Mouse (Mus musculus): ENCODE measurements at regions not wholly inside any gene's neighbourhood (a gene's known extent, or its start where the extent isn't known, plus 50 kb on each side); places are given as distances from the start of the nearest gene placed in this dataset.

DNA sequence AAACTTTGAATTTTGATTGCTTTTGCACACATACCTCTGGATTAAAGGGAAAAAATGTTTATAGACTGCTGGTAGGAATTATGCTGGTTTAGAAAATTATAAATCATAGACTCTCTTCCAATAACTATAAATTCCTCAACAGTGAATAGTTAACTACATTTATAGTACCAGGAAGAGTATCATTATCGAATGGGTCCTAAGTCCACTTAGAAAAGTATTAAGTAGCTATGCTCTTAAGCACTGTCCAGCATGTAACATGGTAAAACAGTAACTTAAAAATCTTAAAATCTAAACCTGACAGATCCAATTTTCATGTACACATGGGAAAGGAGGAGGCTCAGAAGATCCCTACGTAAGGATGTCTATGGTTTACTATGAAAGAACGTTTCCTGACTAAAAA is 609.2 kb upstream of the Rag2 start:
- no peak overlapping the region for H3K9ac ChIP-seq (ENCODE audit: low read depth, low read length)
- 57% methylated on average over 3 of the region's 3 CpGs for WGBS
- no peaks in the 10 kb centered on the region for H3K36me3 ChIP-seq (ENCODE audit: control insufficient read depth, insufficient read depth)
- H3K27me3 ChIP-seq (replicated peaks; ENCODE audit: control insufficient read depth, insufficient read depth, low read length), result no peaks in the 10 kb centered on the region
- H3K9me3 ChIP-seq (ENCODE audit: control insufficient read depth), result no peaks in the 10 kb centered on the region
- no peak overlapping the region for H3K27ac ChIP-seq (ENCODE audit: low read depth, low read length)
- H3K4me1 ChIP-seq (replicated peaks; ENCODE audit: control insufficient read depth, insufficient read depth, low read length), result no peaks in the 10 kb centered on the region
- H3K4me2 ChIP-seq (replicated peaks; ENCODE audit: low read depth), result no peak overlapping the region
- TF ChIP-seq CTCF (IDR thresholded peaks at IDR 0.05; ENCODE audit: low read depth), result no peak
- ATAC-seq, result peak; percentile 25; the same call in 1 of the 2 replicates
- no peak overlapping the region for H3K4me3 ChIP-seq (ENCODE audit: low read depth, low read length)

DNA sequence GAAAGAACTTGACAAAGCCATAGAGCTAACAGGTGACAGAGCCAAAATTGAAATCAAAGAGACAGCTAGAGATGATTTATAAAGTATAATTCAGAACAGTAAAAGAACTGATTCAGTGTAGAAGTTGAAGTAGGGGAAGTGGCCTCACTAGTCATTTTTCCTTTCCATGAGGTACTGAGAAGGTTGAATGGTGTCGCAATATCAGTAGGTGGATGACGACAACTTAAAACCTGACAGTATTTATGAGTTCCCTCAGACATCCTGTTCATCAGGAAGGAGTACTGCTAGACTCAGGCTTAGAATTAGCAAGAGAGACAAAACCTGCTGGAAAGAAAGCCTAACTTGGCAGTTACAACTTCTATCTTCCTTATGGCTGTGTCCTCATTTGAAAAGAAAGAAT is 605.1 kb upstream of the Rag2 start:
- Histone ChIP-seq H3K4me1 (replicated peaks; ENCODE audit: control insufficient read depth, insufficient read depth, low read length) (no peaks in the 10 kb centered on the region), H3K9me3 (ENCODE audit: control insufficient read depth) (no peaks in the 10 kb centered on the region), H3K36me3 (ENCODE audit: control insufficient read depth, insufficient read depth) (no peaks in the 10 kb centered on the region), H3K4me3 (ENCODE audit: low read depth, low read length) (no peak overlapping the region), H3K27ac (ENCODE audit: low read depth, low read length) (no peak overlapping the region), H3K9ac (ENCODE audit: low read depth, low read length) (no peak overlapping the region), H3K27me3 (replicated peaks; ENCODE audit: control insufficient read depth, insufficient read depth, low read length) (no peaks in the 10 kb centered on the region), H3K4me2 (replicated peaks; ENCODE audit: low read depth) (no peak overlapping the region)
- WGBS, result 54% methylated on average over 2 of the region's 2 CpGs
- no peak for ATAC-seq
- no peak for TF ChIP-seq CTCF (IDR thresholded peaks at IDR 0.05; ENCODE audit: low read depth)

DNA sequence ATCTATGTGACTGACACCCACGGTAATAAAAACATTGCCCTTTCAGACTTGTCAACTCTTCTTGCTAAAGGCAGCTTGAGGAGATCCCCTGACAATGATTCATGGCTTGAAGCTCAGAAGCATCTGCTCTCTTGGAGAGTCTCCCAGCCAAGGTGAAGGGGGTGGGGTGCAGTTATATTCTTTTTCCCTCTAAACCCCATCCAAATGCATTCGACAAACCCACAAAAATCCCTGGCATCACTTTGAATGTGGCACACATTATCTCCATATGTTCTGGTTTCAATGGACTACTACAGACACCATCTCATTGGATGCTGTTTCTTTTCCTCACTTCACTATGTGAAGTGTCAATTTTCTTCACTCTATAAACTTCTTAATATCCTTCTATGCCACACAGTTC is 603.0 kb upstream of the Rag2 start:
- Histone ChIP-seq H3K36me3 (ENCODE audit: control insufficient read depth, insufficient read depth) (no peaks in the 10 kb centered on the region), H3K27ac (ENCODE audit: low read depth, low read length) (no peak overlapping the region), H3K4me3 (ENCODE audit: low read depth, low read length) (no peak overlapping the region), H3K9ac (ENCODE audit: low read depth, low read length) (no peak overlapping the region), H3K9me3 (ENCODE audit: control insufficient read depth) (no peaks in the 10 kb centered on the region), H3K4me1 (replicated peaks; ENCODE audit: control insufficient read depth, insufficient read depth, low read length) (no peaks in the 10 kb centered on the region), H3K27me3 (replicated peaks; ENCODE audit: control insufficient read depth, insufficient read depth, low read length) (no peaks in the 10 kb centered on the region), H3K4me2 (replicated peaks; ENCODE audit: low read depth) (no peak overlapping the region)
- 72% methylated on average over 2 of the region's 2 CpGs for WGBS
- no peak for ATAC-seq
- TF ChIP-seq CTCF (IDR thresholded peaks at IDR 0.05; ENCODE audit: low read depth), result no peak

DNA sequence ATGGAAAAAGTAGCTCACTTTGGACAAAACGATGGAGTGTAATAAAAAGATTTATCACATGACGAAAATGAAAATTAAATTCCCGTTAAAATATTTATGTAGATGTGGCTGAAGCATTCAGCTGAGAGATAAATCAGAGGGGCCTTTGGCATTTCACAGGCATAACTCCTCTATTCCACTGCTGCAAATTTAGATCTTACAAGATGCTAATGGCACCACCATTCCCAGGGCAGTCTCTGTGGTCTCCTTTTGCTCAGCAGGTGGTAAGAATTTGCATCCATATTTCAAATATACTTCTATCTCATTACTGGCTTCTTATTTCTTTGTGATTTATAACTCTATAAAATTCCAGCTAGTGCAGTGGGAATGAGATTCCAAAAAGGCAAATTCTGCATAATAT is 581.5 kb upstream of the Rag2 start:
- H3K27ac ChIP-seq (ENCODE audit: low read depth, low read length), result no peak overlapping the region
- no peak overlapping the region for H3K4me2 ChIP-seq (replicated peaks; ENCODE audit: low read depth)
- no peak overlapping the region for H3K4me3 ChIP-seq (ENCODE audit: low read depth, low read length)
- no peaks in the 10 kb centered on the region for H3K4me1 ChIP-seq (replicated peaks; ENCODE audit: control insufficient read depth, insufficient read depth, low read length)
- no peaks in the 10 kb centered on the region for H3K9me3 ChIP-seq (ENCODE audit: control insufficient read depth)
- no peaks in the 10 kb centered on the region for H3K36me3 ChIP-seq (ENCODE audit: control insufficient read depth, insufficient read depth)
- no peak for TF ChIP-seq CTCF (IDR thresholded peaks at IDR 0.05; ENCODE audit: low read depth)
- no peak overlapping the region for H3K9ac ChIP-seq (ENCODE audit: low read depth, low read length)
- ATAC-seq, result no peak
- H3K27me3 ChIP-seq (replicated peaks; ENCODE audit: control insufficient read depth, insufficient read depth, low read length), result no peaks in the 10 kb centered on the region
- 62% methylated on average over 3 of the region's 3 CpGs for WGBS

DNA sequence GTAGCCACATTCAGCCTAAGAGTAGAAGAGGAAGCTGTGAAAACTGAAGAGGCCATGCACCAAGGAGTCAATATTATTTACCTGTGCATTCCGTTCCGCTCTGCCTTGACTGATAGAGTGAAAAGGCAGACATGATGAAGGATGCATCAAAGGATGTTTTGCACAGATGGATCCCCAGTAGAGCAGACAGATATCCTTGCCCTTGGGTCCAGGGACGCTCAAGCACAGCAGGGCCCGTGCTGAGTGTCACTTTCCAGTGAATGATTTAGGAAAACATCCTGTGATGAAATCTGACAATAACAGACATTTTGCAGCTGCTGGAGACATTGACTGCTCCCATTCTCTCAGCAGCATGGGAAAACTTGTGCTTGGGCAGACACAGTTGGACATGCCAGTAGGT is 561.6 kb upstream of the Rag2 start:
- 78% methylated on average over 4 of the region's 4 CpGs for WGBS
- H3K9ac ChIP-seq (ENCODE audit: low read depth, low read length), result no peak overlapping the region
- H3K36me3 ChIP-seq (ENCODE audit: control insufficient read depth, insufficient read depth), result no peaks in the 10 kb centered on the region
- no peaks in the 10 kb centered on the region for H3K9me3 ChIP-seq (ENCODE audit: control insufficient read depth)
- no peak overlapping the region for H3K27ac ChIP-seq (ENCODE audit: low read depth, low read length)
- no peaks in the 10 kb centered on the region for H3K4me1 ChIP-seq (replicated peaks; ENCODE audit: control insufficient read depth, insufficient read depth, low read length)
- H3K4me3 ChIP-seq (ENCODE audit: low read depth, low read length), result no peak overlapping the region
- H3K27me3 ChIP-seq (replicated peaks; ENCODE audit: control insufficient read depth, insufficient read depth, low read length), result no peaks in the 10 kb centered on the region
- no peak for TF ChIP-seq CTCF (IDR thresholded peaks at IDR 0.05; ENCODE audit: low read depth)
- no peak for ATAC-seq
- no peak overlapping the region for H3K4me2 ChIP-seq (replicated peaks; ENCODE audit: low read depth)

DNA sequence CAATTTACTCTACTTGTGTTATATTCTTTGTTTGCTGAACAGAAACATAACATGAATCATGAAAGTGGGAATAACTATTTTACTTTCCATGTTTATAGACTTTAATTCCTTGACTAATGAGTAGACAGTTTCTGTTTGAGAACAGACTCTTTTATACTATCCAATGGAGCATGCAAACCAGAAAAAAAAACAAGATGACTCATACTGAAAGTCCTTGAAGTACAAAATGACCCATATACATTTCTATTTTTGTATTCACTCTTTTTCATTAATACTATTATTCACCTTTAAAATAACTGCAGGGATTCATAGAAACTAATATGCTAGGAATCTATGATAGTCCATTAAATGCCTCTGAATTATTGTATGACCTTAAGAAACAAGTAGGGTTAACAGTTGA is 549.5 kb upstream of the Rag2 start:
- ATAC-seq, result no peak
- Histone ChIP-seq H3K4me2 (replicated peaks; ENCODE audit: low read depth) (no peak overlapping the region), H3K4me1 (replicated peaks; ENCODE audit: control insufficient read depth, insufficient read depth, low read length) (no peaks in the 10 kb centered on the region), H3K9me3 (ENCODE audit: control insufficient read depth) (no peaks in the 10 kb centered on the region), H3K4me3 (ENCODE audit: low read depth, low read length) (no peak overlapping the region), H3K9ac (ENCODE audit: low read depth, low read length) (no peak overlapping the region), H3K27ac (ENCODE audit: low read depth, low read length) (no peak overlapping the region), H3K27me3 (replicated peaks; ENCODE audit: control insufficient read depth, insufficient read depth, low read length) (no peaks in the 10 kb centered on the region), H3K36me3 (ENCODE audit: control insufficient read depth, insufficient read depth) (no peaks in the 10 kb centered on the region)
- TF ChIP-seq CTCF (IDR thresholded peaks at IDR 0.05; ENCODE audit: low read depth), result no peak

DNA sequence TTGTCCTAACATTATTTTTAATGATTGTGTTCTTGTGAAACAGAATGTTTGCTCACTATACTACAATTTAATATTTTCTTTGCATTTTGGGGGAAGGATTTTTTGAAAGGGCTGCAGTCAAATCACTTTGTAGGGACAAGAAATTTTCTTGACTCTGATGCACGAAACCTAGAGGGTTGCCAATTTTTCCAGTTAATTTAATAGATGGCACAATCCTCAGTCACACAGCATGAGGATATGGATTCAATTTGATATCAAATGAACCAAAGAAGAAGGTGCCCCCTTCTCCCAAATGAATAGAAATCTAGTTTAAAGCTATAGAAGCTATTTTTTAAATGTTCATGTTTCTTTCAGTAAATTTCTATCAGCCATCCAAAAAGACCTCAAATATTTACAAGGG is 544.3 kb upstream of the Rag2 start:
- no peak overlapping the region for H3K4me2 ChIP-seq (replicated peaks; ENCODE audit: low read depth)
- no peak for TF ChIP-seq CTCF (IDR thresholded peaks at IDR 0.05; ENCODE audit: low read depth)
- no peak overlapping the region for H3K27ac ChIP-seq (ENCODE audit: low read depth, low read length)
- H3K36me3 ChIP-seq (ENCODE audit: control insufficient read depth, insufficient read depth), result no peaks in the 10 kb centered on the region
- no peak overlapping the region for H3K9ac ChIP-seq (ENCODE audit: low read depth, low read length)
- 75% methylated on average over 1 of the region's 1 CpGs for WGBS
- ATAC-seq, result no peak
- no peak overlapping the region for H3K4me3 ChIP-seq (ENCODE audit: low read depth, low read length)
- no peaks in the 10 kb centered on the region for H3K4me1 ChIP-seq (replicated peaks; ENCODE audit: control insufficient read depth, insufficient read depth, low read length)
- H3K27me3 ChIP-seq (replicated peaks; ENCODE audit: control insufficient read depth, insufficient read depth, low read length), result no peaks in the 10 kb centered on the region
- H3K9me3 ChIP-seq (ENCODE audit: control insufficient read depth), result no peaks in the 10 kb centered on the region
